Mouse (Mus musculus): ENCODE measurements around the gene Ctrc.

DNA sequence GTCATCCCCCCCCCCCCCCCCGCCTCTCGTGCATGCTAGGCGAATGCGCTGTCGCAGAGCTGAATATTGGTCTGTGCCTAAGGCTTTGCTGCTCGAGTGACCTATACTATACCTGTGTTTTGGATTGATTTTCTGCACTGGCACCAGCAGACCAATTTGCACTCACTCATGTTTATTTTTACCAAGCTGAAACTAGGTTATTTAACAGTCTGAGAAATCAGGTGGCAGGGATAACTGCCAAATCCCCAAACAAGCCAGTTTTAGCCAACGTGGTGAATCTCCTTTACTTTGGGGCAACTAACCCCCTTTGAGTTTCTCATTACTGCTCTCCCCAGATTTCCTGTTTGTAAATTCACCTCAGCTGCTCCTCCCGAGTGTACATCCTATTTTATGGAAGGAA is 54.2 kb downstream of the Ctrc start:
- TF ChIP-seq MAFK (IDR thresholded peaks at IDR 0.05; ENCODE audit: insufficient replicate concordance, low read length) (no peak), POLR2AphosphoS2 (IDR thresholded peaks at IDR 0.05; ENCODE audit: low read depth, low read length) (no peak), POLR2A (IDR thresholded peaks at IDR 0.05; ENCODE audit: low read depth, low read length) (no peak), MAX (IDR thresholded peaks at IDR 0.05; ENCODE audit: low read length) (no peak), CTCF (conservative IDR thresholded peaks at IDR 0.05 in 1 of 2, IDR thresholded peaks at IDR 0.05 in 1 of 2; ENCODE audit: low read depth in 2 of 2, low read length in 2 of 2) (no peak), UBTF (IDR thresholded peaks at IDR 0.05; ENCODE audit: low read depth, low read length) (no peak), JUND (conservative IDR thresholded peaks at IDR 0.05; ENCODE audit: low read depth, low read length) (no peak), NELFE (IDR thresholded peaks at IDR 0.05; ENCODE audit: low read depth, low read length) (no peak), MAZ (IDR thresholded peaks at IDR 0.05; ENCODE audit: low read depth, low read length) (no peak), HCFC1 (IDR thresholded peaks at IDR 0.05; ENCODE audit: low read depth, low read length) (no peak), EP300 (IDR thresholded peaks at IDR 0.05; ENCODE audit: low read length) (no peak), E2F4 (IDR thresholded peaks at IDR 0.05; ENCODE audit: insufficient replicate concordance, low read depth, low read length) (no peak)
